Mouse (Mus musculus) frontal cortex, postnatal 10 days (tissue): Measurements from ENCODE around the gene Gm20388.
A peak's percentile ranks its signal among the peaks of the same experiment; 100 is the strongest.

Source experiments
- DNase-seq, 2 experiments: peaks; one replicate each; pipeline ENCODE4 v3.0.0; 2022; ENCODE audit warnings: low spot score in 2 of 2, mixed read lengths in 1 of 2

Gene Gm20388

GRCm38 (mm10) chr8:121224709-121225108 is 1314.1 kb downstream of the Gm20388 start:
- no peak for DNase-seq

GRCm38 (mm10) chr8:121227756-121228155 is 1317.1 kb downstream of the Gm20388 start:
- DNase-seq = peak in 1 of 2 experiments; percentile 50

GRCm38 (mm10) chr8:121228892-121229291 is 1318.3 kb downstream of the Gm20388 start:
- no peak for DNase-seq

GRCm38 (mm10) chr8:121229550-121229949 is 1318.9 kb downstream of the Gm20388 start:
- no peak for DNase-seq

DNA sequence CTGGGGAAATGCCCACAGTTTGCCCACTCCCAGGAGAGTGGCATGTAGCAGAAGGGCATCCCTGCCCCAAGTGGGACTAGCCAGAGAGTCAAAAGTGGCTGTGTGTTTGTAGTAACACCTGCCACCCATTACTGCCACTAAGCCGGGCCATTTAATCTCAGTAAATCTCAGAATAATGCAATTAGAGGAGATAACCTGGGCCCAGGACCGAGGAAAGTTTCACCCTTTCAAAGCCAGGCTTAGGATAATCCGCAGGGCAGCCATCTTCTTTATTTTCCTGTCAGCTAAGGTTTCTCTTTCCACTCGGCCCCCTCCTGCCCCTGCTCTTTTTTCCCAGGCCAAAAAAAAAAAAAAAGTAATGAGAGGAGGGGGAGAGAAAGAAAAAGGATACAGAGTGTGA is 1322.6 kb downstream of the Gm20388 start:
- DNase-seq = no peak

DNA sequence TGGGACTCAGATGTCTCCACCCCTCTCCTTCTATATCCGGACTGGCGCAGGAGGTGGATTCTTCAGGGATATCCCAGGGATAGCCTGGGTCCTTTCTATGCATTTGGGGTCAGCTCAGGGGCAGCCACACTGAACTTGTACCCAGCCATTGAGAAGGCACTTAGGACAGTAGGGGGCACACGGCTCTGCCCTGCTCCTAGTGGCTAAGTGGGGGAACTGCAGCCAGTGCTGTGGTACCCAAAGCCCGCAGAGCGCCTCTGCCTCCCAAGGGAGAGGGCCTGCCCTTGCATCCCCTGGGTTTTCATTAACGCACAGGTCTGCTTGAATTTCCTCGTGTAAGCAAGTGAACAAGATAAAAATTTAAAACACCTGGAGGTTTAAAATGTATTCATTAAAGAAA is 1324.3 kb downstream of the Gm20388 start:
- DNase-seq = no peak

DNA sequence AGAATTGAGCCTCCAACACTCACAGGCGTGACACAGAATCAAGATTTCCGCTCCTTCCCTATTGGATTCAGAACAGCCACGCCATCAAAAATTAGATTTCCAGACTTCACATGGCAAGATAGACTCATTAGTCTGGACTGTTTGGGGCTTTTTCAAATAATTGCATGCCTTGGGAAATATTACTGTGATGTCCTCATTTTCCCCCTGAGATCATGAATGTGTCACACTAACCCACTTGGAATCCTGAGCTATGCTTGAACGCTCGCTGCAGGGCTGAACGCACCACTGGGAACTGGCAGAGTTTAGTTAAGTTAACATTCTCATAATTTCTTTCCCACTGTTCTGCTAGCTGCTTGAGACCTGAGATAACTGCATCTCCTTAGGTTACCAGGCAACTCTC is 1329.0 kb downstream of the Gm20388 start:
- DNase-seq = no peak

GRCm38 (mm10) chr8:121241761-121242552 is 1331.3 kb downstream of the Gm20388 start:
- DNase-seq = no peak

- no peak for DNase-seq
These were observed 1332.0 kb downstream of the Gm20388 start for GRCm38 (mm10) chr8:121242671-121243070.

DNA sequence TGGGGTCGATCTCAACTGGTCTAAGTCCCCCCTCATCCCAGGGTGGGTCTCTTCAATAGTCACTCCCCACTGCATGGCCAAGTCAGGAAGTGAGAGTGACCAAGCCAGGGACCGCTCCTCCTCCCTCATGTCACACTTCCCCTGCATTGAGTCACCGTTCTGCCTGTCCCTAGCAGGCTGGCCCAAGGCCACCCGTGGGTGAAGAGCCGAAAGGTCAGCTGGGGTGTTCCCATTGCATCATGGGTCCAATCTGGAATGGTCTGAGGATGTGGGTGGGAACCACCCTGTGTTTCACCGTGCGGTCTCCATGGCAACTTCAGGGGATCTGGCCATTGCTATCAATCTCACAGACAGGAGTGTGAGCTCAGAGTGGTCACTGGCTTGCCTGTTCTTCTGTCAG is 1338.2 kb downstream of the Gm20388 start:
- DNase-seq = no peak

GRCm38 (mm10) chr8:121249433-121249832 is 1338.8 kb downstream of the Gm20388 start:
- no peak for DNase-seq

GRCm38 (mm10) chr8:121251089-121251488 is 1340.4 kb downstream of the Gm20388 start:
- DNase-seq = no peak

DNA sequence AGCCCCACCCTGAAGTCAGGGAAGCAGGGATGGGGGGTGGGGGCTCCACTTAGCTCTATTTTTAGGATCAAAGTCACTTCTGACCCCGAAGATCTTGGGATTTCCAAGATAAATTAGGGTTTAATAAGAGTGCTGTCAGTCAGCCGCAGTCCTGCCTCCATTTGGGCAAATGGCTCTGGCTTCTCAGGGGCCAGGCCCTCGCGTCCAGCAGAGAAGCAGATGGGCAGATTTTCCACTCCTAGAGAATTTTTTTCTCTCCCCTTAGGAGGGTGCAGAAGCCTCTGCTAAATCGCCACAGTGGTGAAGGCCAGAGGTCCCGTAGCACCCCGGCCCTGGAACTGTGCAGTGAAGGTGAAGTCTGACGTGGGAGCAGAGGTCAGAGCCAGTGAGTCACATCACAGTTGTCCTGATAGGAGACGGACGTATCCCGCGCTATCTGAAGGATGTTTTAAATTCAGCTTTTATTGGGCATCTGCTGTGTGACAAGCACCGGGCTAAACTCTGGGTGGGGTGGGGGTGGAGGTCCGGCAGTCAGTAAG is 1345.2 kb downstream of the Gm20388 start:
- DNase-seq = no peak

DNA sequence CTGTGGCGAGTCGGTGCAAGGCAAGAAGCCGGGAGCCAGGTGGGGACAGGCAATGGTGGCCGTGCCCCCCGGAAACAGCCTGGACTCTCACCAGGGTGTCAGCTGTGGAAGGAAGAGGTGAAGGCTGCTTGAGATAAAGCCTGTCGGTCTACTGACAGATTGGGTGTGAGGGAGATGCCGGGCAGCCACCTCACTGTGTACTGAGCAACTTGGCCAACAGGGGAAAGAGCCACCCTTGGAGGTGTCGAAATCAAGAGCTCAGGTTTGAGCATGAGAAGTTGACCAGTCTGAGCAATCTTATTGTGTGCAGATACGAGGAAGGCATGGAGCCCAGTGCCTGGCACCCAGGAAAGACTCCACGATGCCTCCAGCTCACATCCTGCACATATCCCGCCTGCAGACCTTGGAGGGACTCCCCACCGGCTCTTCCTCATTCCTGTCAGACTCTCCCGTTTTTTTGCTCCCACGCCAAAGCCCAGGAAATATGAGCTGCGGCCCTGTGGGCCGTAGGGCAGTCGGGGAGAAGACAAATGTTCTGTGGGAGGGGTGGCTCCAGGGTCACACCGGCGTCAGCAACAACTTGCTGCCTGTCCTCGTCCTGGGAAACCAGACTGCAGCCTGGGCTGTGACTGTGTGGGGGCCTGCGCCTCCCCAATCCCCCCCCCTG is 1347.6 kb downstream of the Gm20388 start:
- DNase-seq = no peak

DNA sequence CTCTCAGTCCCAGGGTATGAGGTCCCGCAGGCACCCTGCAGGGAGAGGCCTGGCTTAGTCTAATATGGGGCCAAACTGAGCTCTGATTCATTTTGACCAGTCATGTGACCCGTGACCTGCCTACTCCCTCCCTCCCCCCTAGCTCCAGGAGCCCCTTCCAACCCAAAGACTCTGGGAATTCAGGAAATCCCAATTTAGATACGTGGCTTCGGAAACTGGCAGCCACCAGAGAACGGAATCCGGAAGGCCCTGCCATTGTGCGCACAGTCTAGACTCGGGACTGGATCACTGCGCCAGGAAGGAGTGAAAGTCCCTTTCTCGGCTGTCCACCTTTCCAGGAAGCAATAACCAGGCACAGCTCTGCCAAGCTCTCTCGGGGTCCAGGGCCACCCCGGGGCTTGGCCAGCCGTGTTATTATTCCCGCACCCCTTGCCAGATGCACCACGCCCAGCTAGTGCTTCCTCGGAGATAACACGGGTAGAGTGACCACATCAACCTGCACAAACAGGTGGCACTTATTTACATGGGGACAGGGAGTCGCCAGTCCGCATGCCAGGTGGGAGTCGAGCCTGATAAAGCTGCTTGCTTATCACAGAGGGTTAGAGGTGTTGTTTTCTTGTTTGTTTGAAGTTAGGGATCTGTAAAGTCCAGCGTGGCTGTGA is 1352.2 kb downstream of the Gm20388 start:
- no peak for DNase-seq

DNA sequence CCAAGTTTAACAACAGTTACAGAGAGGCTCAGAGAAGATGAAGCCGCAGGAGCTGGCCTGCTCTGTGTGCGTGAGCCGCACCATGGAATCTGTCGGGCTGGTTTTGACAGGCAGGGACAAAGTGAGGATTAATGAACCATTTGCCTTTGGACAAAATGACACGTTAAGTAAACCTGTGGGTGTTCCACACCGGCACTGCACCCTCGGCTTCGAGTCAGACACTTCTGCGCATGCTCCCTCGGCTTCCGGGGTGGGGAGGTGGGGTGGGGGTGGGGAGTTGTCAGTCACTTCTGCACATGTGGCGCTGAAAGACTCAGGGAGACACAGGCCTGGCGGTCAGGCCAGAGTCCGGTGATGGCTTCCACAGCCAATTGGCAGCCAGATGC is 1352.7 kb downstream of the Gm20388 start:
- no peak for DNase-seq

- DNase-seq = no peak
These were observed 1353.6 kb downstream of the Gm20388 start for GRCm38 (mm10) chr8:121264260-121264659.

DNA sequence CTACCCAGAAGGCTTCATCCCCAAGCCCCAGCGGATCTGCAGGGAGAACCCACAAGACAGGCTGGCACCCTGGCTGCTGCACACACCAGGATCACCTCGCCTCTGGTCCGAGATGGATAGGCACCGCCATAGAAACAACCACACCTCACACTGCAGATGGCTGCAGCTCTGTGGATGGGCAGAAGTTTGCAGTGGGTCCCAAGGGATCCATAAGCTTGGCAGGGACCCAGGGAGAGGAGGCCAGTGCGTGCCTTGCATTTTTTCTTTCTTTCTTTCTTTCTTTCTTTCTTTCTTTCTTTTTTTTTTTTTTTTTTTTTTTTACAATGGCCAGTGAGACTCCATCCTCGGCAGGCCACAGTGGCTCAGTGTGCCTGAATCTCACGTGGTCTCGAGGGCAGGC is 1360.9 kb downstream of the Gm20388 start:
- DNase-seq = no peak

- peak in 1 of 2 experiments; percentile 36 for DNase-seq
These were observed 1362.6 kb downstream of the Gm20388 start for GRCm38 (mm10) chr8:121273195-121273594.

GRCm38 (mm10) chr8:121273620-121274019 is 1363.0 kb downstream of the Gm20388 start:
- peak; percentile 40 to 46 for DNase-seq

DNA sequence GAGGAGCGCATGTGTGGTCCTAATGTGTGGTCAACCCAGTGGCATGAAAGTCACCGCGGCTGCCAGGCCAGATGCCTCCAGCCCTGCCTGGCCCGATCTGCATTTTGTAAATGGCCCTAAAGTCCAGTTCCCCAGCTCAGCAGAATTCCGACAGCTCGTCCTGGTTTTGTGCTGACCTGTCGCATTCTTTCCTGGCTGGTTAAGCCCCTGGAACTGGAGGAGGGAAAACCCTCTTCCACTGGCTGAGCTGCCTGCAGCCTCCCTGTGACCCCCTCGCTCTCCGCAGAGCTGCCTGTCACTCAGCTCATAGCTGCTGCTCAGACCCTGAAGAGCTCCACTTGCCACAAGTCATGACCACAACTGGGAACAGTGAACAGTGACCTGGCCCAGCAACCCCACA is 1369.8 kb downstream of the Gm20388 start:
- no peak for DNase-seq

DNA sequence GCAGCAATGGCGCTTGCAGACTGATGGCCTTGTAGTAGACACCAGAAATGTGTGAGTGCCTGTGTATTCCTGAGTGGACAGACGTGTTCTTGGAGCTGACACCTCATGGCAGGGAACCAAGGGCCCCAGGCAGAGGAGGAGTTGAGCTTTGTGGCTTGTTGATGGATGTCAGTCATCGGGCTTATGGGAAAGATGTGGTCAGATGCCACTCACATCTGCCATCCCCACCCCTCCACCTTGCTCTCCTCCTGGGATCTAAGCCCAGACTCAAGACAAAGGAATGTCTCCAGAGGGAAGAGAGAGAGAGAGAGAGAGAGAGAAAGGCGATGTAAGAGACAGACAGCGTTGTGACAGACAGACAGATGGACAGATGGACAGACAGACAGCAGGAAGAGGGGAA is 1378.7 kb downstream of the Gm20388 start:
- DNase-seq = no peak
